Mouse (Mus musculus) adrenal gland, adult (tissue): ENCODE measurements around the gene Gsta2.
"Not testable (repeated sequence)": the region's sequence is repeated elsewhere in the genome, so short reads cannot be mapped to it uniquely, and the experiment has no call there.

Source experiments
- DNase-seq, 2 experiments: peaks; one replicate each; pipeline ENCODE4 v3.0.0; 2022 to 2023; ENCODE audit warnings: low spot score in 1 of 2; ENCODE audit not compliant: inconsistent age in 2 of 2

Gene Gsta2

GRCm38 (mm10) chr9:78314696-78315095, 40.9 kb downstream of the Gsta2 start, which contains the start of gene Omt2a:
Gene Omt2a, minus strand, starts transcription at chr9:78314796.
- no peak for DNase-seq

GRCm38 (mm10) chr9:78308122-78308521, 47.5 kb downstream of the Gsta2 start:
- not testable (repeated sequence) for DNase-seq

- DNase-seq = not testable (repeated sequence)
Observed at GRCm38 (mm10) chr9:78299143-78299542, 56.4 kb downstream of the Gsta2 start.

GRCm38 (mm10) chr9:78298232-78298631, 57.4 kb downstream of the Gsta2 start:
- DNase-seq = no peak

- DNase-seq = peak; percentile 26 to 67
Observed at GRCm38 (mm10) chr9:78296089-78296488, 59.5 kb downstream of the Gsta2 start.

GRCm38 (mm10) chr9:78294781-78295180, 60.8 kb downstream of the Gsta2 start:
- not testable (repeated sequence) for DNase-seq

- not testable (repeated sequence) for DNase-seq
Observed at GRCm38 (mm10) chr9:78293683-78294082, 61.9 kb downstream of the Gsta2 start.

- DNase-seq = not testable (repeated sequence)
Observed at GRCm38 (mm10) chr9:78292462-78292861, 63.1 kb downstream of the Gsta2 start.

- DNase-seq = not testable (repeated sequence)
Observed at GRCm38 (mm10) chr9:78289723-78290122, 65.9 kb downstream of the Gsta2 start, which contains the start of gene Gm10639. Gene Gm10639, plus strand, starts transcription at chr9:78289923.

- DNase-seq = not testable (repeated sequence)
Observed at GRCm38 (mm10) chr9:78289063-78289462, 66.5 kb downstream of the Gsta2 start.

GRCm38 (mm10) chr9:78282002-78282711, 73.4 kb downstream of the Gsta2 start:
- peak; percentile 21 to 76 for DNase-seq
